Mouse (Mus musculus) cerebellum, postnatal 25 days (tissue): ENCODE results near the gene Ttc24.

Experiments used
- DNase-seq, 2 experiments: peaks; one replicate each; pipeline ENCODE4 v3.0.0; 2021; ENCODE audit warnings: mixed read lengths in 2 of 2

The Ttc24 gene

DNA sequence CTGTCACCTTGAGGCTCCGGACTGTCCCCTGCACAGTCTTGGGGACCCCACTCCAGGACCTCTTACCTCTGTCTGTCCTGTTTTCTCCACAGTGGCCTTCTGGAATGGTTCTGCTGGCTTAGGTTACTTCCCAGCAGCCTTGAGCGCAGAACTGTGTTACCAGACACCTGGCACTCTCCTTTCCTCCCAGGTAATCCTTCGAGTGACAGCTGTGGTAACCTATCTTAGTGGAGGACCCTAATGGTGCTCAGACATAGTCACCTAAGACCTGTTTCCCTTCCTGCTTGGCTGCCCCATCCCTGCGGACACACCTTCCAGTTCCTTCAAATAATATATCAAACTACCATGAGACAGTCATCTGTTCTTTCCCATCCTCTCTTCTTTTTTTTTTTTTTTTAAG lies at the start of gene Ttc24:
Gene Ttc24, minus strand, starts transcription at position 101 of the 400 bp plus-strand sequence.
- DNase-seq = no peak

DNA sequence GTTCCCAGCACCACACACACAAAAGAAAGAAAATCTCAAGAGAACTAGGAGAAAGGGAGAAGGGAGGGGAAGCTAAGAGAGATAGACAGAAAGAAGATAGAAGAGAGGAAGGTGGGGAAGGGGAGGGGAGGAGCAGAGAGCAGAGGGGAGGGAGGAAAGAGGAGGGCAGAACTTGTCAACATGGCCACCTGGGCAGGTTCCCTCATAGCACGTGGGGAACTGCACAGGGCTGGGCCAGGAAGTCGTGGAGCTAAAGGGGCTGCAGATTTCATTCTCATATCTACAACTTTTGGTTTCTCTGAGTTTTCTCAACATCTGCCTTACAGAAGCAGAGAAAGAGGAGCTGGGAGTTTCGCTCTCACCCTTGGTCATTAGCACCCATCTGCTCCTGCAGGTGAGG lies 49.5 kb upstream of the Ttc24 start:
- DNase-seq = no peak

- no peak for DNase-seq
Observed at GRCm38 (mm10) chr3:88126181-88126580, 48.1 kb upstream of the Ttc24 start.

- no peak for DNase-seq
Observed at GRCm38 (mm10) chr3:88125195-88125594, 47.1 kb upstream of the Ttc24 start.

DNA sequence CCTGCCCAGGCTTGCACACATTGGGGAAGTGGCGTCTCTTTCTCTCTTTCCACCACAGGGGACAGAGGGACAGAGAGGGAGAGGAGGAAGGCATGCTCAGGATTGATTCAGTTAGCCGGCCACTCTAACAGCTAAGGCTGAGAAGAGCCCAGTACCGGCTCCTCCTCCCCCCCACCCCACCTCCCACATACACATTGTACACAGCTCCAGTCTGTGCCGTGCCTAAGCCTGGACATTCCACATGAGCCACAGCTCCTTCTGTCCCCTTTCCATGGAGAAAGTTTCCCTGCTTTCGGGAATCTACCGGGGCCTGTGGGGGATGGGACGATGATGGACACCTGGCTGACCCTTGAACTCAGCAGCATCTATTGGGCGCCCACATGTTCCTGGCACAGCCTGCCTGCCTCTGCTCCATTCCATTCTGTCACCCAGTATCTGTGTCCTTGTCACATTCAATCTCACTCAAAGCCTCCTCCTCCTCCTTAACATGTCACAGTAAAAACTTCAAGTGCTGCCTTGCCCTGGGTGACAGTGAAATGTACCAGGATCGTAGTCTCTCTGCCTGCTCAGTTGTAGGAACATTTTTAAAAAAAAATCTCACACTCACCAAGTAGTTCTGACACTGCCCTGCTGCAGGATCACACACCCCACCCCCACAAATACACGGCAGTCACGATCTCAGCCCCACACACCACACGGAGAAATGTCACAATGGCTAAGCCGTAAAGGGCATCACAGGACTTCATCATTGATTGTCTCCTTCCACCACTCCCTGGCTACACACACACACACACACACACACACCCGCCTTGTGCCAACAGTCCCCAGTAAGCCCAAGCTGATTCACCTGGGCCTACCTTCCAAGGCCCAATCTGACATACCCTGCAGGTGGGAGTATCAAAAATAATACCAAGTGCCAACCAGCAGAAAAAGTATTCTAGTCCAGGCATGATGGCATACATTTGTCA lies 43.3 kb upstream of the Ttc24 start:
- no peak for DNase-seq

- no peak for DNase-seq
Observed at GRCm38 (mm10) chr3:88120117-88120651, 42.1 kb upstream of the Ttc24 start.

DNA sequence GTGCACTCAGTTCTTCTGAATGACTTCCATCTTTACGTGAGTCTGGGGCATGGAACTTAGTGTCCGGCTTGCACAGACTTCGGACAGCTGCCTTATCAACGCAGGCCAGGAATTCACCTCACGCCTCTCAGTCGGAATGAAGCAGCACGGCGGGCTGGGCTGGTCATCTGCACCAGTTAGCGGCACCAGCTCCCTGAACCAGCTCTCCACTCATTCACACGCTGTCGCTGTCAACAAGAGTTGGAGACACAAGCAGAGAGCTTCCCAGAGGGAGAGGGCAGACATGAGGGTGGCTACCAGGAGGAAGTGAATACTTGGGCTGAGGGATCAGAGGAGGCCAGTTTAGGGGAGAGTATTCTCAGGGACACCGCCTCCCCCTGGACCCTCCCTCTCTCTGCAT lies 36.3 kb upstream of the Ttc24 start:
- DNase-seq = no peak

DNA sequence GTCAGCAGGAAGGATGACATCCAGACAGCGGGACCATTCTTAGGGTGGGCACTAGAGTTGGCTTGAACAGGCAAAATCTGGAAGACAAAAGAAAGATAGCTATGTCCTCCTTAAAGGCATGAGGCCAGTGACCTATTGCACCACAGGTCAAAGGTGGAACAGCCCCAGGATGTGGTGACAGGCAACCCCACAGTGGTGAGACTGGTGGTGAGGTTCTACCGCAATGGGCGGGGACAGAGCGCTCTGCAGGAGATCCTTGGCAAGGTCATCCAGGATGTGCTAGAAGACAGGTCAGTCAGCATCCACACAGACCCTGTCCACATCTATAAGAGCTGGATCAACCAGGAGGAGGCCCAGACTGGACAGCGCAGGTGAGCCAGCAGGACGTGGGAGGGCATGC lies 31.0 kb upstream of the Ttc24 start:
- DNase-seq = no peak

DNA sequence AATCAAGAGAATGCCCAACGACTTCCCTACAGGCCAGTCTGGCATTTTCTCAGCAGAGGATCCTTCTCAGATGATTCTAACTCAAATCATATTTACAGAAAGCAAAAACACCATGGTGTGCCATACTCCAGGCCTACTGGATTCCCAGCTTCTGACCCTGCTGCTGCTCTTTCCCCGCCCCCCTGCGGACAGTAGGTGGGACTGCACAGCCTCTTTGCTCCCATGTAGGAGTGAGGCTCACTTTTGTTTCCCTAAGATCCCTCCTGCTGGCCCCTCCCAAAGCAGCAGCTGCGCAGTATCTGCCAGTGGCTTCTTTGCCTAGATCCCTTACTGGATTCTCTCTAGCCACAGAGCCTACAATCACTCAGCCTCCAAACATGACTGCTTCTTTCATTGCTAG lies 28.0 kb upstream of the Ttc24 start:
- DNase-seq = no peak

GRCm38 (mm10) chr3:88102611-88103010 lies 24.5 kb upstream of the Ttc24 start:
- no peak for DNase-seq

DNA sequence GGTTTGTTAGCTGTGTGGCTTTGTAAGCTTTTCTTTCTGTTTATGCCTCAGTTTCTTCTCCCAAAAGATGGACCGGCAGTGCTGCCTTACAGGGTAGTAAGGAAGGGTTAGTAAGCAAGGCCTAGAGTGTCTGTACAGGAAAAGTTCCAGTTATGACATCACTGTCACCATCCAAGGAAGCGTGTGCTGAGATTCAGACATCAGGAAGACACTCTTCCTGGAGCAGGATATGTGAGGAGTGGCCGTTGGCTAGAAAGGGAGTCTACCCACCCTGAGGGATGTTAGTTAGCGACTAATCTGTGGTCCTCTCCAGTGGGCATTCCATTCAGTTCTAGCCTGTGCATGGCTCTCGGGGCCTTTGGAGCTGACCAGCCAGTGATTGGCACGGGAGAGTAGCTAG lies 24.1 kb upstream of the Ttc24 start:
- no peak for DNase-seq

- DNase-seq = no peak
Observed at GRCm38 (mm10) chr3:88101736-88102135, 23.6 kb upstream of the Ttc24 start.

GRCm38 (mm10) chr3:88100251-88100650 lies 22.1 kb upstream of the Ttc24 start:
- DNase-seq = no peak

DNA sequence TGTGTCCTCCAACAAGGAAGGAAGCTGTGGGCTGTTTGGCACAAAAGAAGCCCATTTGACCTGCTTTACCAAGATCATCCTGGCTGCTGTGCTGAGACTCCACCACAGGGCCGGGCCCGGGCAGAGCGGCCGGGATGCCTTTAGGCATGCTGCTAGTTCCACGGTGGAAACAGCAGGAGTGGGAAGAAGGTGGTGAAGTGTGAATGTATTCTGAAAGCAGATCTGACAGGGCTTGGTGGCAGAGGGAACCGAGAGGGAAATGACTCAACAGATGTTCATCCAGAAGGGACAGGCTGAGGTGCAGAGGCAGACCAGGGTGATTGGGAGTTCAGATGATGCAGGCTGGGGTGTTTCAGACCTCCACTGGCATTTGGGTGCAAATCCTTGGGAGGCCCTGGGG lies 19.6 kb upstream of the Ttc24 start:
- no peak for DNase-seq

- DNase-seq = no peak
Observed at GRCm38 (mm10) chr3:88094126-88094525, 16.0 kb upstream of the Ttc24 start.

GRCm38 (mm10) chr3:88090616-88091015 lies 12.5 kb upstream of the Ttc24 start:
- peak; percentile 32 to 53 for DNase-seq

GRCm38 (mm10) chr3:88090106-88090505 lies 12.0 kb upstream of the Ttc24 start:
- no peak for DNase-seq

- peak; percentile 35 to 57 for DNase-seq
Observed at GRCm38 (mm10) chr3:88087688-88088087, 9.6 kb upstream of the Ttc24 start.

DNA sequence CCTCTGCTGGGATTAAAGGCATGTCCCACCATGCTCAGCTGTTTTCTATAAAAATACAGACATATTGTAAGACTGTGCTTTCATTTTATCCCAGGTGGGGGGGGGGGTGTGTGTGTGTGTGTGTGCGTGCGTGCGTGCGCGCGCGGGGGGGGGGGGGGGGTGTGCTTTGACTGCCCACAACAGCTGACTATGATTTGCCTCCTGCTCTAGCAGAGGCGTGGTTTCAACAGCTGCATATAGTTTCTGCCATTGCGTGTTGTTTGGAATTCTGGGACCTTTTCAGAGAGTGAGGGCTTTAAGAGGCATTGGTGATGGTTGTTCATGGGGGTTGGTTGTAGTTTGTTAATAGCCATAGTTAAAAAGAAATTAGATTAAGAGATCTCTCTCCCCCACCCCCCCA lies 7.4 kb upstream of the Ttc24 start:
- DNase-seq = no peak

DNA sequence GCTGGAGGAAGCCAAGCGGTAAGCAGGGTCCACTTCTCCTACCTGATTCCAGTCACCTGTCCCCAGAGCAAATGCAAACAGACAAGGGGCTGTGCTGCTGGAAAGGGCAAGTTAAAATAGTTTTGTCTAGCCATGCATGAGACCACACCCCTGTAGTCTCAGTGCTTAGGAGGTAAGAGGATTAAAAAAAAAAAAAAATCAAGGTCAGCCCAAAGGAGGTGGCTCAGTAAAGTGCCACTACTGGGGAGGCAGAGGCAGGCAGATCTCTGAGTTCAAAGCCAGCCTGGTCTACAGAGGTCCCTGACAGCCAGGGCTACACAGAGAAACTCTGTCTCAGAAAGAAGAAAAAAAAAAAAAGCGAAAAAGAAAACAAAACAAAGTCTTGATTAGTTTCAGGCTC lies 5.9 kb upstream of the Ttc24 start:
- DNase-seq = no peak

DNA sequence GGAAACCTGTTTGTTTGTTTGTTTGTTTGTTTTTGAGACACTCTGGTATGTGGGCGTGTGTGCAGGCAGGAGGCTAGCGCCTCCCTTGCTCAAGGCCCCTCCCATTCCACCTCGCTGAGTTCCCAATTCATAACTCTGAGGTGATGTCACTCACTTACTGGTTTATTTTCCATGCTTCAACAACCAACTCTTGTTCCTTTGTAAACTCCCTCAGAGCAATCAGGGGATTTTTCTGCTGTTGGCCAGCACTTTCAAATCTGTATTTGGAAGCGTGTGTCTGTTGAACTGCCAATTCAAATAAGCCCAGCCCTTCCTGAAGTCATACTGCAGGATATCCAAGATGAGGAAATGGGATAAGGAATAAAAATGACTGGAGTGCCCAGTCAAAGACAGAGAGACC lies 4.6 kb upstream of the Ttc24 start:
- DNase-seq = no peak

GRCm38 (mm10) chr3:88082224-88082618 lies 4.1 kb upstream of the Ttc24 start:
- no peak for DNase-seq

GRCm38 (mm10) chr3:88081345-88082223 lies 3.5 kb upstream of the Ttc24 start, which contains the start of gene Iqgap3:
TSS of gene Iqgap3 (plus strand) at chr3:88081971.
- DNase-seq = peak; percentile 82 to 93
